Mouse (Mus musculus) embryonic facial prominence, embryonic 10.5 days (tissue): ENCODE measurements around the gene Gm17267. TPM values are rescaled to one million over a fixed set of nuclear protein-coding genes. Genes with fewer than 3 reads are reported as not detected.
"Not testable (repeated sequence)": the region's sequence is repeated elsewhere in the genome, so short reads cannot be mapped to it uniquely, and the experiment has no call there.

Source experiments
- DNase-seq: peaks from one replicate; pipeline ENCODE4 v3.0.0-alpha.2; 2017; ENCODE audit warnings: low spot score
- H3K27ac ChIP-seq: fragments of 300-500 bp; sonication (generic); replicated peaks from 2 replicates; pipeline ENCODE4 v1.5.1; 2016; ENCODE audit warnings: mild to moderate bottlenecking
- H3K27me3 ChIP-seq: fragments of 300-500 bp; sonication (generic); replicated peaks from 2 replicates; pipeline ENCODE4 v1.6.1; 2016; ENCODE audit warnings: low read depth, mild to moderate bottlenecking; ENCODE audit not compliant: poor library complexity, severe bottlenecking
- H3K36me3 ChIP-seq: fragments of 300-500 bp; sonication (generic); replicated peaks from 2 replicates; pipeline ENCODE4 v1.6.1; 2016; ENCODE audit warnings: mild to moderate bottlenecking, moderate library complexity
- H3K4me1 ChIP-seq: fragments of 300-500 bp; sonication (generic); 2 replicates; pipeline ENCODE4 v1.6.1; 2016
- H3K4me3 ChIP-seq: fragments of 300-500 bp; sonication (generic); 2 replicates; pipeline ENCODE4 v1.5.1; 2016; ENCODE audit warnings: mild to moderate bottlenecking, moderate library complexity
- H3K9me3 ChIP-seq: fragments of 300-500 bp; sonication (generic); 2 replicates; pipeline ENCODE4 v1.6.1; 2016; ENCODE audit warnings: mild to moderate bottlenecking
- WGBS: fragments of 180-500 bp; shearing (Covaris S2); methylation state at CpG from one replicate; pipeline ENCODE4 v1.1.7; 2016; 5-methylcytosine and 5-hydroxymethylcytosine counted together
- polyA plus RNA-seq: library from polyadenylated mRNA; unstranded; fragments of >200 nt; fragmentation: Nextera tagmentation; extraction: Ambion mirVana; gene quantifications from 2 replicates; pipeline ENCODE4 v1.2.1, GENCODE M21; 2016

Gene Gm17267
- not detected in 2 replicates for polyA plus RNA-seq

DNA sequence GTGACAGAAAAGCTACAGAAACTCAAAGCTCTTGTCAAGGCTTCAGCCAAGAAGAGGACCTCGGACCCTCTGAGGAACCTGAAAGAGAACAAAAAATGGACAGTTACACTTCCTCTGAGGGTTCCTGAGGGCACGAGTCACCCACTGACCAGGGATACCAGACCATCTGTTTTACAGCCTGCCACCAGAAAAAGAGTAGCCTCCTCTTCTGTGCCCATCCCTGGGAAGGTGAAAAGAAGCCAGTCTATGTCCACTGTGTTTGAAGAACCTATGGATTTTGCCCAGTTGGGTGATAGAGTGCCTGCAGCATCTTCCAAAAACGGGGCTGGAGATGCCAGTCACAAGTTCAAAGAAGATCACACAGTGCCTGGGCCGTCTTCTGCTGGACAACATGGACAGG, at the start of gene Gm17267:
Gene Gm17267, plus strand, starts transcription at position 301 of the 400 bp plus-strand sequence.
- H3K27ac ChIP-seq, H3K36me3 ChIP-seq, H3K27me3 ChIP-seq, H3K4me1 ChIP-seq, DNase-seq, H3K4me3 ChIP-seq, H3K9me3 ChIP-seq: not testable (repeated sequence)
- WGBS = no CpG with 5 or more reads among the region's 4 CpGs
